Mouse (Mus musculus) heart, postnatal 0 days (tissue): ENCODE measurements around the gene Sstr4.

ENCODE experiments used
- CTCF ChIP-seq: IDR thresholded peaks from 2 replicates; pipeline ENCODE4 v1.5.1; 2016; ENCODE audit warnings: antibody characterized with exemption, control low read depth, low read depth
- EP300 ChIP-seq: IDR thresholded peaks from 2 replicates; pipeline ENCODE4 v1.6.1; 2016; ENCODE audit warnings: antibody characterized with exemption, low read depth

DNA sequence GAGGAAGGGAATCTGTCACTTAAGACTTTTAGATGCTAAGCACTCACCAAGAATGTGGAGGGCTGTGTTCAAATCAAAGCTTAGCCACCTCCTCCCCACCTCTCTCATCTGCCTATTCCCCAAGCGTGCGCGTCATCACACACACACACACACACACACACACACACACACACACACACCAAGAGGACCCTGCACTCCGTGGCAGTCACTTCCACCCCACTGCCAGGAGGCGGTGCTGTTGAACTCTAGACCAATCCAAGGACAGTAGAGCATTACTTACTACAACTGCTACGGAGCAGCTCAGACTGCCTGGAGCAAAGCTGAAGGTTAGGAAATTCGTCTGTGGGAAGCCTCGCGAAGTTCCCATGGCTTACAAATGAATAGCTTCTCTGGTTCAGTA, 14.0 kb downstream of the Sstr4 start:
- TF ChIP-seq CTCF (peak; percentile 94), EP300 (no peak)
